Comparison of ENCODE assay signal across 8 mouse cellular contexts in genomic region chr14:32085486-32086201, GRCm38 (mm10). TPM values are rescaled to one million over a fixed set of nuclear protein-coding genes. Genes with fewer than 3 reads are reported as not detected.
DNase-seq lines count a peak whose midpoint lies in the region; ATAC-seq and TF ChIP-seq lines count a peak whose summit lies in the region.

TSS of gene Dph3 (minus strand) at chr14:32085729.

- intact Hi-C loops in heart, adult 2 months (cut with DNase I) = loop anchor here (2.0 to 5.0 kb wide), 2 partner anchors 73 to 443 kb away; partner anchors contain the start of genes Btd, Gm49387, Hacl1 and Ncoa4

- peak within 1 kb of the TSS; percentile 72 for H3K4me2 ChIP-seq in embryonic facial prominence, embryonic 14.5 days (ENCODE audit: low read depth, low read length)
- peak within 1 kb of the TSS; percentile 73 for H3K4me2 ChIP-seq in limb, embryonic 13.5 days (replicated peaks)
- peak within 1 kb of the TSS; percentile 91 for H3K4me2 ChIP-seq in midbrain, embryonic 16.5 days (ENCODE audit: low read length)

- H3K9ac ChIP-seq in embryonic facial prominence, embryonic 14.5 days (ENCODE audit: low read depth, low read length) = peak within 1 kb of the TSS; percentile 74
- H3K9ac ChIP-seq in heart, adult 2 months (ENCODE audit: low read depth, low read length) = peak within 1 kb of the TSS; percentile 83
- peak within 1 kb of the TSS; percentile 71 for H3K9ac ChIP-seq in limb, embryonic 13.5 days
- H3K9ac ChIP-seq in midbrain, embryonic 16.5 days (ENCODE audit: low read depth, low read length) = peak within 1 kb of the TSS; percentile 76

- under 1% methylated on average over 36 of the region's 43 CpGs for WGBS in embryonic facial prominence, embryonic 14.5 days
- WGBS in heart, adult 2 months = under 1% methylated on average over 43 of the region's 43 CpGs
- WGBS in limb, embryonic 13.5 days = under 1% methylated on average over 43 of the region's 43 CpGs
- WGBS in midbrain, embryonic 16.5 days = under 1% methylated on average over 43 of the region's 43 CpGs

- no peaks in the 10 kb centered on the region for H3K27me3 ChIP-seq in embryonic facial prominence, embryonic 14.5 days (replicated peaks; ENCODE audit: control insufficient read depth, insufficient read depth, low read length)
- H3K27me3 ChIP-seq in heart, adult 2 months (ENCODE audit: control insufficient read depth, insufficient read depth, low read length) = no peaks in the 10 kb centered on the region
- H3K27me3 ChIP-seq in limb, embryonic 13.5 days = no peaks in the 10 kb centered on the region
- no peaks in the 10 kb centered on the region for H3K27me3 ChIP-seq in midbrain, embryonic 16.5 days (ENCODE audit: control insufficient read depth, insufficient read depth, low read depth, low read length)

- ATAC-seq in embryonic facial prominence, embryonic 14.5 days (ENCODE audit: low read depth) = peak; percentile 96
- peak; percentile 96 for ATAC-seq in limb, embryonic 13.5 days (ENCODE audit: low FRiP score, low read depth)
- ATAC-seq in midbrain, embryonic 16.5 days = peak; percentile 98

- TF ChIP-seq EP300 in heart, adult 2 months (IDR thresholded peaks at IDR 0.05; ENCODE audit: insufficient read depth, low read depth, low read length) = peak; percentile 81

- peak within 1 kb of the TSS; percentile 89 for H3K27ac ChIP-seq in embryonic facial prominence, embryonic 14.5 days (replicated peaks; ENCODE audit: low read depth, low read length)
- H3K27ac ChIP-seq in heart, adult 2 months = peak within 1 kb of the TSS; percentile 96
- peak within 1 kb of the TSS; percentile 76 for H3K27ac ChIP-seq in limb, embryonic 13.5 days
- peak within 1 kb of the TSS; percentile 89 for H3K27ac ChIP-seq in midbrain, embryonic 16.5 days (ENCODE audit: low read length)

- peaks cover 13% of the 10 kb centered on the region for H3K4me1 ChIP-seq in embryonic facial prominence, embryonic 14.5 days (ENCODE audit: control insufficient read depth, insufficient read depth, low read length)
- H3K4me1 ChIP-seq in heart, adult 2 months (ENCODE audit: control insufficient read depth, insufficient read depth, low read length) = peaks cover 1% of the 10 kb centered on the region; the same call in 1 of the 2 replicates
- peaks cover 17% of the 10 kb centered on the region for H3K4me1 ChIP-seq in limb, embryonic 13.5 days
- peaks cover 18% of the 10 kb centered on the region for H3K4me1 ChIP-seq in midbrain, embryonic 16.5 days (ENCODE audit: control insufficient read depth, insufficient read depth, low read length)

- DNase-seq in 3T3-L1 (ENCODE audit: low read depth, low spot score) = peak; percentile 98
- DNase-seq in adrenal gland, postnatal 4 days (ENCODE audit: low spot score in 2 of 2) = peak; percentile 96 to 98
- peak; percentile 98 for DNase-seq in embryonic facial prominence, embryonic 14.5 days (ENCODE audit: low spot score)
- DNase-seq in heart, adult 2 months = peak; percentile 99 to 100
- peak; percentile 99 to 100 for DNase-seq in kidney, adult 8-10 months
- DNase-seq in spleen, postnatal 10 days (ENCODE audit: low spot score in 2 of 2) = peak; percentile 97 to 99

- peaks cover 22% of the 10 kb centered on the region for H3K36me3 ChIP-seq in embryonic facial prominence, embryonic 14.5 days (ENCODE audit: control insufficient read depth, insufficient read depth, low read length)
- peaks cover 3% of the 10 kb centered on the region for H3K36me3 ChIP-seq in heart, adult 2 months (ENCODE audit: control insufficient read depth, insufficient read depth, low read length)
- H3K36me3 ChIP-seq in limb, embryonic 13.5 days = peaks cover 25% of the 10 kb centered on the region
- peaks cover 18% of the 10 kb centered on the region for H3K36me3 ChIP-seq in midbrain, embryonic 16.5 days (ENCODE audit: control insufficient read depth, insufficient read depth, low read length)

- no peaks in the 10 kb centered on the region for H3K9me3 ChIP-seq in embryonic facial prominence, embryonic 14.5 days (ENCODE audit: control insufficient read depth, low read length)
- H3K9me3 ChIP-seq in limb, embryonic 13.5 days = no peaks in the 10 kb centered on the region
- H3K9me3 ChIP-seq in midbrain, embryonic 16.5 days (replicated peaks; ENCODE audit: control insufficient read depth, low read length, poor library complexity, severe bottlenecking) = no peaks in the 10 kb centered on the region

- peak; percentile 72 for TF ChIP-seq POLR2A in heart, adult 2 months (IDR thresholded peaks at IDR 0.05; ENCODE audit: insufficient read depth, low read depth, low read length)

- peaks cover 2% of the 10 kb centered on the region; the same call in 1 of the 2 replicates for H3K79me2 ChIP-seq in heart, adult 2 months (replicated peaks; ENCODE audit: control insufficient read depth, insufficient read depth, low read length)

- H3K4me3 ChIP-seq in embryonic facial prominence, embryonic 14.5 days (ENCODE audit: low read depth, low read length) = peak within 1 kb of the TSS; percentile 67
- H3K4me3 ChIP-seq in heart, adult 2 months = peak within 1 kb of the TSS; percentile 97
- peak within 1 kb of the TSS; percentile 66 for H3K4me3 ChIP-seq in limb, embryonic 13.5 days
- peak within 1 kb of the TSS; percentile 60 for H3K4me3 ChIP-seq in midbrain, embryonic 16.5 days (ENCODE audit: low read depth, low read length)

- peak; percentile 68 for TF ChIP-seq CTCF in heart, adult 2 months (IDR thresholded peaks at IDR 0.05)

RNA-seq across cellular contexts. Expression of gene Dph3, which starts in this region (rescaled TPM):
- 10 to 100 TPM; 51.9 to 54.7 TPM for total RNA-seq in adrenal gland, postnatal 4 days (2021)
- polyA plus RNA-seq in embryonic facial prominence, embryonic 14.5 days (2014; fragmentation: Nextera tagmentation; extraction: Ambion mirVana) = 86.7 and 100 TPM in 2 replicates
- 10 to 100 TPM; 81.7 to 99.2 TPM for total RNA-seq in heart, adult 2 months (2021)
- 40.2 and 63.3 TPM in 2 replicates for polyA plus RNA-seq in heart, adult 2 months (2012; rRNA removed)
- polyA plus RNA-seq in limb, embryonic 13.5 days (2015; fragmentation: Nextera tagmentation; extraction: Ambion mirVana) = 86.9 and 88.2 TPM in 2 replicates
- 74.7 and 77.2 TPM in 2 replicates for polyA plus RNA-seq in midbrain, embryonic 16.5 days (2015; fragmentation: Nextera tagmentation; extraction: Ambion mirVana)

Comparison
In these comparisons a context has a peak if more than half of its experiments do, and no peak if none do; other contexts are left out.
1. Peak in every context shown above with its lines: DNase-seq, ATAC-seq, H3K4me3 ChIP-seq and H3K27ac ChIP-seq.